Mouse (Mus musculus): ENCODE measurements around the gene Tmem168. TPM values are rescaled to one million over a fixed set of nuclear protein-coding genes. Genes with fewer than 3 reads are reported as not detected.

The Tmem168 gene
- total RNA-seq, 2 experiments from 2014 or later, result 16.5 to 31.9 TPM

- peak; percentile 79 for ATAC-seq (replicated peaks; ENCODE audit: low FRiP score, low TSS enrichment, poor library complexity, severe bottlenecking)
Measured at GRCm38 (mm10) chr6:13592729-13593345, 15.1 kb downstream of the Tmem168 start.

- ATAC-seq (replicated peaks; ENCODE audit: low FRiP score, low TSS enrichment, poor library complexity, severe bottlenecking), result no peak
Measured at GRCm38 (mm10) chr6:13586560-13586959, 21.3 kb downstream of the Tmem168 start.

- ATAC-seq (replicated peaks; ENCODE audit: low FRiP score, low TSS enrichment, poor library complexity, severe bottlenecking), result peak; percentile 85
Measured at GRCm38 (mm10) chr6:13586154-13586553, 21.7 kb downstream of the Tmem168 start.

- ATAC-seq (replicated peaks; ENCODE audit: low FRiP score, low TSS enrichment, poor library complexity, severe bottlenecking), result no peak
Measured at GRCm38 (mm10) chr6:13584788-13585187, 23.1 kb downstream of the Tmem168 start.

GRCm38 (mm10) chr6:13582075-13582474 is 25.8 kb downstream of the Tmem168 start:
- ATAC-seq (replicated peaks; ENCODE audit: low FRiP score, low TSS enrichment, poor library complexity, severe bottlenecking), result no peak

- 0 out of 2 replicates have a peak, but pooled peaks have one; percentile 47 for ATAC-seq (replicated peaks; ENCODE audit: low FRiP score, low TSS enrichment, poor library complexity, severe bottlenecking)
Measured at GRCm38 (mm10) chr6:13565734-13566133, 42.2 kb downstream of the Tmem168 start.

GRCm38 (mm10) chr6:13555266-13555665 is 52.6 kb downstream of the Tmem168 start:
- no peak for ATAC-seq (replicated peaks; ENCODE audit: low FRiP score, low TSS enrichment, poor library complexity, severe bottlenecking)

- no peak for ATAC-seq (replicated peaks; ENCODE audit: low FRiP score, low TSS enrichment, poor library complexity, severe bottlenecking)
Measured at GRCm38 (mm10) chr6:13541761-13542160, 66.1 kb downstream of the Tmem168 start.

- ATAC-seq (replicated peaks; ENCODE audit: low FRiP score, low TSS enrichment, poor library complexity, severe bottlenecking), result no peak
Measured at GRCm38 (mm10) chr6:13537275-13537964, 70.5 kb downstream of the Tmem168 start.

Other genes with a start within 250 kb of the Tmem168 start
- 3.5 and 5.4 TPM in 2 replicates for gene Bmt2, start 69.9 kb upstream of the Tmem168 start, total RNA-seq (2014; fragmentation: Nextera tagmentation)
- 3.4 and 7.8 TPM in 2 replicates for gene Bmt2, start 69.9 kb upstream of the Tmem168 start, total RNA-seq (2017)
- gene Gpr85, start 231.8 kb upstream of the Tmem168 start, total RNA-seq (2014; fragmentation: Nextera tagmentation), result not detected in 2 replicates
- not detected in 2 replicates for gene Gpr85, start 231.8 kb upstream of the Tmem168 start, total RNA-seq (2017)